Mouse (Mus musculus) kidney, postnatal 36 days (tissue): ENCODE measurements at regions not wholly inside any gene's neighbourhood (a gene's known extent, or its start where the extent isn't known, plus 50 kb on each side); places are given as distances from the start of the nearest gene placed in this dataset.
"Not testable (repeated sequence)": the region's sequence is repeated elsewhere in the genome, so short reads cannot be mapped to it uniquely, and the experiment has no call there.

Source experiments
- DNase-seq, 2 experiments: peaks; one replicate each; pipeline ENCODE4 v3.0.0; 2021 to 2022; ENCODE audit warnings: mixed read lengths in 2 of 2

DNA sequence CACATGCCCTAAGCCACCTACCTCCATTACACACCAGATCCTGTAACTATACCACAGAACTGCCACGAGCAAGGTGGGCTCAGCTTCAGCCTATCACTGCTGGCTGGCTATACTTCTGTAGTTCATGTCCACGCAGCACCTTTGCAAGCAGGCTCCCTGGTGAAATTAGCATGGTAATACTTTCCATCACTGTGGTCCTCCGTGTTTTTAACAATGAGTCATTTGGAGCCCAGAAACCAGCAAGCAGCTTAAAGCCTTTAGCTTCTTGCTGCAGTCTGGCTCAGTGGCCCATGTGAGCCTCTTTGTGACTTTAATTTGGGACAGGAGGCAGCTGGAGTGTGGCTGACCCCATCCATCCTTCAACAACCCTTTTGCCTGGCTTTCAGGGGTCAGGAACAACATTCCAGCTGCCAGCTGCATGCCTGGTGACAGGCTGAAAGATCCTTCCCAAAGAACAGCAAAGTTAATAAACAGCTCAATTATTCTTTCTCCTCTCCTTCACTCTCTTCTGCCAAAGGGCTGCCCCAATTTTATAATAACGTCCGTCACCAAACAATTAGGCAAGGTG, 122.1 kb upstream of the Intu start:
- peak; percentile 34 to 56 for DNase-seq

DNA sequence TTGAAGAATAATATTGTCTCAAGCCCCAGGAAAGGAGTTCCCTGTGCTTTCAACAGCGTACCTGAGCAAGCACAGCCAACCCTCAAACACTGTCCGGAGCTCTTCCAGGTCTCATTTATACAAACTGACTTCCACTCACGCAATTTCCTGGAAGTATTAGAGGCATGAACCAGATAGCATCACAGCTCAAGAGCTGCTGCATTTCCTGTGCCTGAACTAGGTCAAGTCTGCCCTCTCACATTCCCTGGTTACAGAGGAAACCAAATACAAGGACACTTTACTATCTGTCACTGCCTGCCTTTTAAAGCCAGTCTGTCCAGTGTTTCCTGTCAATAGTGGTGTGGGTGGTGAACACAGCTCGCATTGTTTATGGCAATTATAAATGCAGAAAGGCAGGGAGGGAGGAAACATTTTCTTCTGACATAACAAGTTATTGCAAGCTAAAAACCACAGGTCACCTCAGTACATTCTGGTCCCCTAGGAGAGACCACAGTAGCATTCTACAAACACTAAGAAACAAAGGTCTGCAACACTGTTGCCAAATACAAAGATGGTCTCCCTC, 120.3 kb upstream of the Intu start:
- peak; percentile 2 to 13 for DNase-seq

DNA sequence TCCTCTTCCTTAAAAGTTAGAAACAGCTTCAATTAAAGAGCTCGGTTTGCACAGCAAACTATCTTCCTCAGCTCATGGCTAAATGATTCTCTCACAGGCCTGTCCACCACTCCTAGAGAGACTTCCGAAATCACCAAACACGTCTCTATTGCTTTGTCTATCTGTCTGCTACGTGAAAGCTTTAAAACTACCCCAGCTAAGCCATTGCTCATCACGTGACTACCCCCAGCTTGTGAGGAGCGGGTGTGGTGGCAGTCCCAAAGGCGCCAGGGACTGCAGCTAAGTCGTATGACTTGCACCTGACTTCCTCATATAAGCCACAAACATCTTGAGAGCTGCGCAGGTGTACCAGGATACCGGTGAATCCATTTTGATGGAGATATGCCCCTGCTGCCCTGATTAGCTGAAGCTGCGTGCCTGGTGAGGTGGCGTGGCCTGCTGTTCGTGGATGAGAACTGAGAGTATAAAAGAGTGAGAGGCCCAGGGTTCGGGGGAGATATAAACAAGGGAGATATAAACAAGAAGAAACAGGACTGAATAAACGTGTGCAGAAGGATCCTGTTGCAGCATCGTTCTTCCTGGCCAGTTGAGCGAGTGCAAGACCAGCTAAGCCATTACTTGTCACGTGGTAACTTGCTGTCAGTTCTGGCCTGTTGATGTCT, 105.8 kb upstream of the Intu start:
- not testable (repeated sequence) for DNase-seq

DNA sequence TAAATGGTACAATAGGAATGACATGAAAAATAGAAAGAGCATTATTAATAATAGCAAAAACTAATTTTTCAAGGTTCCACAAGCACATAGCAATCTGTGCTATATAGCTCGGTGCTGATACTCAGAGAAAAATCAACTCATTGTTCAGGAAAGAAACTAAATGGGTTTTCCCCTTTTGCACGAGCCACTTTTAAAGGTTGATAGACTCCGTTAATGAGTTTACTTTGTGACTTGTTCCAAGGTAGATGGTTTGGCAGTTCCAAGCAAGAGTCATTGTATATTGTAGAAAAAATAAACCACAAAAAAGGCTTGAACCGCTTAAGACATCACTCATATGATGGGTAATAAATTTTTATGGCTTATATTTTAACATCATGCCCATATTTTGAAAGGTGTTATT, 105.0 kb upstream of the Intu start:
- DNase-seq: no peak

DNA sequence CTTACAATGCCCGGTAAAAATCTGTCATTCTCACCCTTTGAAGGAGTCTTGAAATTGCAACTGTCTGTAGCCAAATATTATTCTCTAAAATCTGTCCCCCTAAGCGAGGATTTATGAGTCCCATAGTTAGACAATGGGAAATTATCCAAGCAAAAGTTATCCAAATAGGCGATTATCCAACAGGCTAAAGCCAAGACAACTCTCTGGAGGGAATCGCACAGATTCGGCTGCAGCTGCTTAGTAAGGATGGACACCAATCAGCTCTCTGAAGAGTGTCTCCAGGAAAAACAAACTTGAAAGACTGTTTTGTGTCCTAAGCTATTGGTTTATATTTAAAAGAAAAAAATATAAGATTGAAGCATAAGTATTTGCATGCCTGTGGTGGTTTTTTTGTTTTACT, 103.1 kb upstream of the Intu start:
- DNase-seq: no peak

DNA sequence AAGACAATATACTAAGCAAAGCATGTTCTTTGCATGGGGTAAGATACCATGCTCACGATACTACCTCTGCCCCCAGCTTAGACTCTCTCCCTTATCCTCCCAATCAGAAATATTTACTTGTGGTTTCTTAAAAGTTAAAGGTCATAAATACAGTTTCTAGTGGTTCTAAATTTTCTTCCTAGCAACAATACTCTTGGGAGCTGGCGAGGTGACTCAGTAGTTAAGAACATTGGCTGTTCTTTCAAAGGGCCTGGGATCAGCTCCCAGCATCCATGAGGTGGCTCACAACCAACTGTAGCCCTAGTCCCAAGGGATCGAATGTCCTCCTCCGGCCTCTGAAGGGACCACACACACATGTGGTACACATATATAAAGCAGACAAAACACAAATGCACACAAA, 92.8 kb upstream of the Intu start:
- no peak for DNase-seq

DNA sequence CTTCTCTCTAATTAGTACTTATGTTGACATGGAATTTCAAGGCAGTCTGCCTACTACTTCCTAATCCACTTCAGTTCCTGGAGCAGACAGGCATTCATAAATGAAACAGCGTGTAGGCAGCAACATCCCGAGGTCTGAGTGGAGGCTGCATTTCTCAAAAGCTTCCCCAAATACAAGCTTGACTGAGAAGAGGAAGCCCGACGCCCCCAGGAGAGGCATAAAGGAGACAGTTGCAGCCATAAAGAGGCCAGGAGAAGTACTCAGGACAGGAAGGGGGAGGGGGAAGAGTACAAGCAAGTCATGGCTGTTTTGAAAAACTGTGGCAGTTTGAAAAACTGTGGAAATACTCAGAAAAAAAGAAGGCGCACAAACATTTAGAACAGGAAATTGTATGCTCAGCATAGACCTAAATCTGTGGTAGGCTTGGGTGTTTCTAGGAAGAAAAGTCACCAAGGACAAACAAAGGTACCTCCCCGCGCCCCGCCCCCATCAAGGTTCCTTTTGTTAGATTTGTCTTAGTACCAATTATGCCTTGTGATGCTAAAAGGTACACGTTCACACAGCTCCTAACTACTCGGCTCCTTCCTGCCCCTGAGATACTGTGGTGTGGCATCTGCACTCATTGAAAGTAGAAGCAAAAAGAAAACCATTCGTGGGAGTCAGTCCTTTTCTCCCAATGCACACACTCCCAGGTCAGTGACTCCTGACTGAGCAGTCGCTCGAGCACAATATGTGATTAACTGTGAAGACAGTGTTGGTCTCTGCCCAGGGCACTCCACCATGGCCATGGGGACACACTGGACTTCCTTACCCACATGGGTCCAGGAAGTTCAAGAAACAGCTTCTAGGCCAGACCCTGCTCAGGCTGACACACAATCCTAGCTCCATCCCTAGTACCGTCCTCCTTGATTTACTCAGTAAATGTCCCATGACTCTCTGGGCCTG, 89.7 kb upstream of the Intu start:
- DNase-seq: no peak

DNA sequence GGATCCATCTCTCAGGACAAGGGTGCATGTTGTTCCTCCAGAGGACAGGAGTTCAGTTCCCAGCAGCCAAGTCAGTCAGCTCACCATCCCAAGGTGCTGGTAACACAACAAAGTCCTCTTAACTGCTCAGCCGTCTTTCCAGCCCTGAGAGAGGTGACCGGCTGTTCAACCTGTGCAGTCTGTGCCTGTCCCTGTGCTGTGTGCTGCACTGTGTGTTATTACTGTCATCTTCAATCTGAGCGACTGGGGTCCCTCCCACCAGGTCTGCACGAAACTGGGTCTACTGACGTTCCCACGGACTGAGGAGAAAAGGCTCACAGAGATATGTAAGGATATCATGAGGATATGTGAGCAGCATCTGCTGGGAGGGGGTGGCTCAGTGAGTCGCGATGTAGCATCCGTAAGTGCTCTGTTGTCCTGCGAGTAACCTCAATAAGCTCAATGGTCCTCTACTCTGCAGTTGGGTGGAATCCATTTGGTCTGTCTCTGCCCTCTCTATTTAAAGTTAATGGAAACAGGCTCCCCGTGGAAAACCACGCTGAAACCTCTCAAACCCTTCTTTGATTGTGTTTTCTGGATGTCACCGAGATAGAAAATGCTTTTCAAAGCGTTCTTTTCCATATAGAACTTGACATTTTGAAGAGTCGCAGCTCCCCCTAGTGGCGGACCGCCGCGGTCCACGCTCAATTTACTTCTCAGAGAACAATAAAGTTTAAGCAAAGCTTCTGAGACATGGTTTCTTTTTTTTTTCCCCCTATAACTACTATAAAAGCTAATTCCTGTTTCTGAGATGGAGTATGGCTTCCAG, 87.1 kb upstream of the Intu start:
- peak; percentile 14 to 73 for DNase-seq

DNA sequence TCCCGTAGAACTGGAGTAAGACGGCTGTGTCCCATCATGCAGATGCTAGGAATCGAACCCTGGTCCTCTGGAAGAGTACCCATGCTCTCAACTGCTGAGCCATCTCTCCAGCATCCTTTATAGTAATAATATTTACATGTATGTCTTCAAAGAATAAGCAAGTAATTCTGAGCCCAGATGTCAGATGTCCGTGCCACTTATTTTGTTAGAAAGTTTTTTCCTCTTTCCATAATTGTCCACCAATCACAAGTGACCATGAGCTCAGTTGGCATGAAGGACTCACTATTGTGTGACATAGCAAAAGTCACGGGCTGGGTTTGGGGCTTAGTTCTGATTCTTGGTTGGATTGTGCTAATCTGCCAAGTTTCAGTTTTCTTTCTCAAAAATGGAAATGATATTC, 78.1 kb upstream of the Intu start:
- no peak for DNase-seq

DNA sequence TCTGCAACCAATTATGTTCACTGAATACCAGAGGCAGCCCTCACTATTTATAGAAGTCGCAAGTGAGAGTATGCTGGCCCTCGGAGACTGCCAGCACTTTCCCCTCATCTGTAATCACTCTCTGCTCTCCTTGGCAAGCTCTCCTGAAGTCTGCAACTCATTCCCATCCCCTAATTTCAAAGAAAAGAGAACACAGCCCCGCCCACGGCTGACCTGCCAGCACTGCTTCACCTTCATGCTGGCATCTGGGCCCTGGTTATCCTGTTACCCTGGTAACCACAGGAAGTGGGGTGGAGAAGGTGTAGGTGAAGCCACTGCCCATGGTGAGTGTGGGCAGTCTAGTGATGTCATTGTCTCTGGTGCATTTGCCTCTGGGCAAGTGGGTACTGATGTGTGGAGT, 77.5 kb upstream of the Intu start:
- no peak for DNase-seq

DNA sequence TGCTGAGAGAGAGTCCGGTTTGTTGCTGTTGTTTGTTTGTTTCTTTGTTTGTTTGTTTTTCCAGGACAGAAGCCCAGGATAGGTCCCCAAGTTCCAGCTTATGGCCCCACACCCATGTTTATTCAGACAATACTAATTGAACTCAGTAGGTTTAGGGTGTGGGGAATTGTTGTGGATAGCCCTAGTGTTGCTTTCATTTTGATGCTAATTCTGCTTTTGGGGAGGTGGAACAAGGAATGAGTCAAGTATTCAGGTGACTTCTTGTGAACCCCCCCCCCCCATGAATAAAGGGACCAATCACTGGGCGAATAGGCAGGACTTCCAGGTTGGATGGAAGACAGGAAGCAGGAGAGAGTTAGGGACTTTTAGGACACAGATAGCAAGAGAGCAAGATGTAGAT, 75.0 kb upstream of the Intu start:
- DNase-seq: no peak

DNA sequence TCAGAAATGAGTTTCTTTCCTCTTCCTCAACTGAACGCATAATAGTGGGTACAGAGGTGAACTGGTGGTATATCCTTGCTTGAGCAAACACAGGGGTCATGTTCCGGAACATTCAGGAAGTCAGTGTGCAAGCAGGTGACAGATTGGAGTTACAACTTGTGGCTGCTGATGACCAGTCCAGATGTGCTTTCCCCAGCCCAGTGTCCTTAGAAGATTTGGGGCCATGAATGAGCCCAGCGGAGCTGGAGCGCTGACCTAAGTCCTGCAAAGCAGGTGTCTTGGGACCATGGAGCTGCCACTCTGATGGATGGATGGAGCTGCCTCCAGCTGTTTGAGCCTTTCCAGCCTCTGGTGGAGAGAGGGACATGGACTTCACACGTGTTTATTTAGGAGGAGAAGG, 72.6 kb upstream of the Intu start:
- DNase-seq: no peak

DNA sequence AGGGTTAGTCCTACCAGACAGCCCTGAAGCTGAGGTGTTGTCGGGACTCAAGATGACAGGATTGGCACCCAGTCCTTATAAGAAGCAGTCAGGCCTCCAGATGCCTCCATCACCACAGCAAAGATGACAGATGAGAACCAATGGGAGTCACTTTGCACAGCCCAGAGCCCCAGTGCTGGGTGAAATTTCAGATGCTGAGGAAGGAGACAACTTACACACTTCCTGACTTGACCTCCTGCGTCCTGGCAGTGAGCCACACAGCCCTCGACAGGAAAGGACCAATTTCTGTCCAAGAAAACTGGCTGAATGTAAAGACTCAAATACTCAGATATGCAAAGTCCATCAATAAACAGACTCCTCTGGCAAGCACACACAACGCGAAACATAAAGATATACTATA, 67.6 kb upstream of the Intu start:
- no peak for DNase-seq

DNA sequence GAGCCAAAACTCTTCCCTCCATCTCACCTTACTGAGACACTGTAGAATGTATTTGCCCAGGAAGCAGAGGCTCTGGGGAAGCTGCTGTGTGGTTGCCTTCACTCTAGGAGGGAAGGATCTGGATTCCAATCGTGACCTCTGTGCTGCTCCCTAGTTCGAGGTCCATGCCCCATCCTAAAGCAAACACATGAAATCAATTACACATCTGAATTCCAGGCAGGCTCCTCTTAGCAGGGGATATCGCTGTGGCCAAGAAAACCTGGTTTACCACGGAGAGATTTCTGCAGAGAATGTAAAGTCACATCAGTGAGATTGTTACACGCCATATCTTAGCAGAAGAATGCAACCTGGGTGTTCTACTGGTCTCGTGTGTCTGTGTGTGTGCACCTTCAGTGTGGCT, 61.0 kb upstream of the Intu start:
- no peak for DNase-seq

DNA sequence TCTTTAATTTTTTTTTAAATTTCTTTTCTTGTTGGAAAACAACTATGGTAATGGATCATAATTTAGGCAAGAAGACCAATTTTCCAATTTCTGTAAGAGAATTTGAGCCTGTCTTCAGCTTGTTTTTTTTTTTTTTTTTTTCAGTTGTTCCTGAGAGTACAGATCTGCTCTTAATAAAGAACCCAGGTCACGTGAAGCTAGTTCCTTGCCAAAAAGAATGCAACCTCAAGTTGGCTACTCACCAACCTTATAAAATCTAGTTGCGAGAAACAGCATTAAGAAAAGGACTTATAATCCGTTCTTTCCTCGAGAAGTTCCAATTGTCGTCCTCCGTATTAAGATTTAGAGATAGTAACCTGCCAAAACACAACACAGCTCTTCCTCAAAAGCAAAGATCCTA, 58.3 kb upstream of the Intu start:
- no peak for DNase-seq

DNA sequence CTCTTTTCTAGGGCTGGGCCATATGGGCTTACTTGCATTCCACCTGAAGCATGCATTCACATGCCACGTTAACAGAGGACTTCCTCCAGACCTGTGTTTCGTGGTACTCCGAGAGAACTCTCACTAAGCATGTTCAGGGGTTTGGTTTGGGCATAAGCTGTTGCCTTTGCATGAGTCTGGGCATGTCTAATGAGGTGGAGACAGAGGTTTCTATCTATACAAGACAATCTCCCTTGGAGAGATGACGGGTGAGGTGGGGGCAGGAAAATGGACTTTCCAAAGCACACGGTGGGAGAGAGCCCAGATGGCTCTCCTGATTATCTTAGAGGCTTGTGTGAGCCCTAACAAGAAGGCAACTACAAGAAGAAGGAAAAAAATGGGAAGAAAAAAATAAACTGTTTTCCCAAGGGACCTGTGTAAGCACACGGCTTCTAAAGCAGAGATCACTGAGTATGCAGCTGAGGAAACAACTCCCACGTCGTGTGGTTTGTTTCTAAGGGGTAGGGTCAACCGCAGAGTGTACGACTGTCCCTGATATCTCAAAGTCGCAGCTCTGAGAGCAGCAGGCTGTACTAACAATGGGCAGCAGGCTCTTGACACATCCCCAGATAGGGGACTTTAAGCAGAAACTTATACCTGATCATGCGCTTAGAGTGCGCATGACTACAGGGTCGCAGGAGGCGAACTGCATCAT, 50.7 kb upstream of the Intu start:
- no peak for DNase-seq
